Comparison of ENCODE assay signal across 9 mouse cellular contexts in genomic region chr11:77875847-77876759, GRCm38 (mm10). TPM values are rescaled to one million over a fixed set of nuclear protein-coding genes. Genes with fewer than 3 reads are reported as not detected.
DNase-seq lines count a peak whose midpoint lies in the region; ATAC-seq lines count a peak whose summit lies in the region.
"Had no signal": no experiment of that assay in that cellular context is flagged by ENCODE, and none has a peak within 500 bp of the region (broad histone marks: within the 10 kb centered on the region; RNA-seq: fewer than 3 reads in every experiment).

No protein-coding gene starts in this region.

- H3K27me3 ChIP-seq in forebrain, embryonic 16.5 days (replicated peaks; ENCODE audit: control insufficient read depth, insufficient read depth, low read length): no peaks in the 10 kb centered on the region

- peak; percentile 39 for ATAC-seq in frontal cortex, adult (ENCODE audit: low TSS enrichment)
- ATAC-seq in forebrain, embryonic 16.5 days: peak; percentile 8; the same call in 1 of the 2 replicates
- peak; percentile 64; the same call in 1 of the 2 replicates for ATAC-seq in megakaryocyte-erythroid progenitor cell, adult 5-6 weeks (replicated peaks; ENCODE audit: low FRiP score, low TSS enrichment, poor library complexity, severe bottlenecking)

- no peaks in the 10 kb centered on the region for H3K36me3 ChIP-seq in forebrain, embryonic 16.5 days (ENCODE audit: control insufficient read depth, insufficient read depth)

- no peaks in the 10 kb centered on the region for H3K9me3 ChIP-seq in forebrain, embryonic 16.5 days (ENCODE audit: control insufficient read depth, low read length)

- H3K4me1 ChIP-seq in forebrain, embryonic 16.5 days (replicated peaks; ENCODE audit: control insufficient read depth, insufficient read depth, low read length): peaks cover 59% of the 10 kb centered on the region

- H3K4me3 ChIP-seq in forebrain, embryonic 16.5 days (replicated peaks; ENCODE audit: low read length): no peak overlapping the region
- H3K4me3 ChIP-seq: erythroblast, embryonic 14.5 days had no signal

- peak overlapping the region; percentile 46 for H3K9ac ChIP-seq in forebrain, embryonic 16.5 days (replicated peaks; ENCODE audit: low read depth, low read length)

- H3K27ac ChIP-seq in forebrain, embryonic 16.5 days (ENCODE audit: low read length): peak overlapping the region; percentile 76

- peak overlapping the region; percentile 9; the same call in 1 of the 2 replicates for H3K4me2 ChIP-seq in forebrain, embryonic 16.5 days (ENCODE audit: low read length)

- DNase-seq in frontal cortex, adult 2 months (ENCODE audit: extremely low spot score in 1 of 2, low spot score in 1 of 2): no peak
- DNase-seq in NIH3T3 (ENCODE audit: low read depth): peak; percentile 36
- DNase-seq in right cerebral cortex, postnatal 14 days: no peak
- no peak for DNase-seq in layer of hippocampus, postnatal 14 days (ENCODE audit: low spot score in 2 of 2)
- no peak for DNase-seq in urinary bladder, postnatal 4 days (ENCODE audit: low spot score in 2 of 2)

- WGBS in forebrain, embryonic 16.5 days: 33% methylated on average over 26 of the region's 26 CpGs

RNA-seq across cellular contexts. Expression of gene Pipox, which starts 17.8 kb away (rescaled TPM):
- polyA plus RNA-seq in frontal cortex, adult 2 months (2012; rRNA removed): 7.0 and 8.6 TPM in 2 replicates
- polyA plus RNA-seq in forebrain, embryonic 16.5 days (2015; fragmentation: Nextera tagmentation; extraction: Ambion mirVana): 8.6 and 12.6 TPM in 2 replicates
- not detected in 2 replicates for total RNA-seq in megakaryocyte-erythroid progenitor cell, adult 5-6 weeks (2014; fragmentation: Nextera tagmentation)
- total RNA-seq in megakaryocyte-erythroid progenitor cell, adult 5-6 weeks (2017): not detected in 2 replicates
- total RNA-seq in layer of hippocampus, postnatal 14 days (2021): 1 to 10 TPM in 1 of 2 experiments, under 1 TPM in 1; 0.88 to 1.4 TPM
- polyA plus RNA-seq: erythroblast, embryonic 14.5 days had no signal

RNA-seq across cellular contexts. Expression of gene Sez6, which starts 54.5 kb away (rescaled TPM):
- polyA plus RNA-seq in frontal cortex, adult 2 months (2012; rRNA removed): 169 and 190 TPM in 2 replicates
- 257 and 284 TPM in 2 replicates for polyA plus RNA-seq in forebrain, embryonic 16.5 days (2015; fragmentation: Nextera tagmentation; extraction: Ambion mirVana)
- total RNA-seq in megakaryocyte-erythroid progenitor cell, adult 5-6 weeks (2014; fragmentation: Nextera tagmentation): not detected in 2 replicates
- total RNA-seq in megakaryocyte-erythroid progenitor cell, adult 5-6 weeks (2017): not detected in 2 replicates
- total RNA-seq in layer of hippocampus, postnatal 14 days (2021): 100 to 1,000 TPM; 162 to 163 TPM
- polyA plus RNA-seq: erythroblast, embryonic 14.5 days had no signal

Comparison
In these comparisons a context has a peak if more than half of its experiments do, and no peak if none do; other contexts are left out.
1. ATAC-seq: peak in every context shown above with its lines; median percentile 64 in megakaryocyte-erythroid progenitor cell, adult 5-6 weeks; 39 in frontal cortex, adult; 8 in forebrain, embryonic 16.5 days.
2. RNA of gene Sez6, which starts 54.5 kb away (total RNA-seq): 162 to 163 TPM in layer of hippocampus, postnatal 14 days; not detected in megakaryocyte-erythroid progenitor cell, adult 5-6 weeks; every median in the first group is over 100 times any median in the second.